Mouse (Mus musculus): ENCODE results near the gene Me1. TPM values are rescaled to one million over a fixed set of nuclear protein-coding genes. Genes with fewer than 3 reads are reported as not detected.
A peak's percentile ranks its signal among the peaks of the same experiment; 100 is the strongest.
"Not testable (repeated sequence)": the region's sequence is repeated elsewhere in the genome, so short reads cannot be mapped to it uniquely, and the experiment has no call there.

The Me1 gene
- total RNA-seq, 2 experiments from 2014 or later, result 62.2 to 67.6 TPM

DNA sequence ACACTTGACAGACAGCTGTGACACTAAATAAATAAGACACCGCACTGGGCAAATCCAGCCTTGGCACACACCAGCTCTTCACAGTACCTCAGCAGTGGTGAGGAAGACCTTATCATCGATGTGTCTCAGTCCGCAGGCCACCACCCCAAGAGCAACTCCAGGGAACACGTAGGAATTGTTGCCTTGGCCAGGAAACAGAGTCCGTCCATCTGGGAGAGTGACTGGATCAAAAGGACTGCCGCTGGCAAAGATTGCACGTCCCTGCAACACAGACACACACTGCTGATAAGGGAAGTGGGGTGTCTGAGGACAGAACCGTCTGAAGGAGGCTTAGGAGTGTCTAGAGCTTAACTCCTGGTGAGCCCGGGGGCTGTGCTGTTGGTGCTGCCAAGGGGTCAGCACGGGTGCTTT lies 101.4 kb downstream of the Me1 start:
- DNase-seq, result not testable (repeated sequence)

DNA sequence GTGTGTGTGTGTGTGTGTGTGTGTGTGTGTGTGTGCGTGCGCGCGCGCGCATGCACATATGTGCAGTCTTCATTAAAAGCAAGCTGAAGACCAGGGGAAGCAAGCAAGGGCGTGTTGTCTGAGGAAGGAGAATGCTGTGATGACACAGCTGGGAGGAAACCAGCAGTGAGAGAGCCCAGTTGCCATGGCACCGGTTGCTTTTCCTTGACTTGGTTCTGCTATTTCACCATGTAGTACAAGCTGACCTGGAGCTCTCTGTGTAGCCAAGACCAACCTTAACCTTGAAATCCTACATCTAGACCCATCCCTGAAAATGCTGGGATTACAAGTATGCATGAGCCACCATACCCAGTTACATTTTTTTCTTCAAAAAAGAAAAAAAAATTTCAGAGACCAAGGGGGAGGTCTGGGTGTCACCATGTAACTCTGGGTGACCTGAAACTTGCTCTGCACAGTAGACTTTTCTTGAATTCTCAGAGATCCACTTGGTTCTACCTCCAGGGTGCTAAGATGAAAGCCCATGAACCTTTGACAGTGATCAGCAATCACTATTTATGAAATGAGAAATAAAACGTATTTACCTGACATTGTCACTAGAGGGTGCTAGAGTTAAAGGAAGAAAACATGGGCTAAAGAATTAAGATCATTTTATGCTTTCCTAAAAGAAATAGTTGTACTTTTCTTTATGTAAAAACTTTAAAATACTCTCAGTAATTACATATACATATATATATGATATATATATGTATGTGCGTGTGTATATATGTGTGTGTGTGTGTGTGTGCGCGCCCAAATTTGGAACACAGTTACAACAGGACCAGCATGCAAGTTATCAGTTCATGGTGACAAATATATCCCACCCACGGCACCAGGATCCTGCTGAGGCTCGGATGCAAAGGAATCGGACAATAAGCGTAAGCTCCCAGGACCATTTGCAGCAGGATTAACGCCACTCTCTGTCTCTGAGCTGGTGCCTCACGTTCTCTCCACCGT lies 102.8 kb downstream of the Me1 start:
- no peak for DNase-seq

DNA sequence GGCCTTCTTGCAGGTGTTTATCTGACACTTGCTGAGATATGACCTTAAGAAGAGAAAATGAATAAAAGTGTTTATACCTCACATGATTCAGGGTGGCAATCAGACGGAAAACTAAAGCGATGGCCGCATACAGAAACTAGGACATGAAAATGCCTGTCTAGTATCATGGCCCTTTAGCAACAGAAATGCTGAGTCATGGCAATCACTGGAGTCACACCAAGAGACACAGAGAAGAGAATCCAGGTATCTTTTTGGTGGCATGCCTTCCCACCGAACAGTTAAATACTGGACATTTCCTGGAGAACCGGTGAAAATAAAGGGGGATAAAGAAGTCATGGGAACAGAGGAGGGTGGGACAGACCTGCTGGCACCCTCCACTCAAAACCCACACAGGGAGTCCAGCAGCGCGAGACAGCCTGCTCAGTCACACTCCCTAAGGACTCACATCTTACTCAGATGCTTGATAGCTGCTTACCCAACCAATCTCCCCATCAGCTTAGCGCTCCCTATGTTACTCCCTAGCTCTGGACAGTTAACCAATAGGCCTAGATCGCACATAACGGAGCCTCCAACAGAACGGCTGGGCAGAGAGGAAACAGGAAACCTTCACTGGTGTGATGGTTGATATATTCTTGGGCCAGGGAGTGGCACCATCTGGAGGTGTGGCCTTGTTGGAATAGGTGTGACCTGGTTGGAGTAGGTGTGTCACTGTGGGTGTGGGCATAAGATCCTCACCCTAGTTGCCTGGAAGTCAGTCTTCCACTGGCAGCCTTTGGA lies 108.5 kb downstream of the Me1 start:
- no peak for DNase-seq

DNA sequence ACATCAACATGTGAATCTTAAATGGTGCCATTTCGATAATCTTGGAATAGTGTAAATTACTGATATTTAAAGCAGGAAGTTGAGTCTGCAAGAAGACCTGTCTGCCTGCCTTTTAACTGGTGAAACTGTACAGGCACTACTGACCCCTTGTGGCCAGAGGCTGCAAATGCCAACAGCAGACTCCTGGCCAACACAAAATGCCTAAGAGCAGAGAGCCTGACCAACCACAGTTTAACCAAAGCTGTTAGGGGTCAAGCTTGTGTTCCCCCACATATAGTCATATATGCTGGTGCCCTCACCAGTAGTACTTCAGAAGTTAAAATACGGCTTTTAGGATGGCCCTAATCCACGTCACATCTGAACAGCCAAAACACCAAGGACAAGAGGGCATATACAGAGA lies 112.0 kb downstream of the Me1 start:
- peak; percentile 44 to 56 for DNase-seq

DNA sequence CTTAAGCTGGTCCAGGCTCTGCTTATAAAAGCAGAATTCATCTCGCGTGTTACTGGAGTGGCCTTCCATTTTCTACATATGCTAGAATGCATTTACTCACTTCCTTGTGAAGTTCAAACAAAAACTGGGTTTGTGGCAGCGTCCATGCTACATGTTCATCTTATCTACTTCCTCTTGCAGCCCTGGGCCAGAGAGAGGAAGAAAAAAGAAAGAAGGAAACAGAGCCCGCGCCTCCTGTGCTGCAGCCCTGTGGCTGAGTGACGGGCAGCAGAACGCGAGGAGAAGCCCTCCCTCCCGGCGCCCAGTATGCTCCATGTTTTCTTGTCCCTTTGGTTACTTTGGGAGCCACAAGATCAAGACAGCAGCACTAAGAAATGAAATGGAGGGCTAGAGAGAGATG lies 116.1 kb downstream of the Me1 start:
- DNase-seq, result no peak

DNA sequence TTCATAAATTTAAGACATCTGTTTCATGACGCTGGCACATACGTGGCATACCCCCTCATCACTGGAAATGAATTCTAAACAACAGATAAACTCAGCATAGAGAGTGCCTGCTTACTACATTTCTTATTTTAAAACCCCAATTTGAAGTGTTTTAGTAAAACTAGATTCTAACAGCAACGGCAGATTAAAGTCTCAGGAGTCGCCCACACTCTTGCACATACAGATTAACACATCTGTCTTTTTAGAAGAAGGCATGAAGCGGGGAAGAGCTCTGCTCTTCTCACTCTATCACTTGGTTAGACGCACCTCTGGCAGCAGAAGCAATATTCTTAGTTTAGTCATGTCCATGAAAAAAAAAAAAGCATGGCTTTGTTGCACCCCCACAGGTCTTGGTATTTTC lies 120.6 kb downstream of the Me1 start:
- no peak for DNase-seq

DNA sequence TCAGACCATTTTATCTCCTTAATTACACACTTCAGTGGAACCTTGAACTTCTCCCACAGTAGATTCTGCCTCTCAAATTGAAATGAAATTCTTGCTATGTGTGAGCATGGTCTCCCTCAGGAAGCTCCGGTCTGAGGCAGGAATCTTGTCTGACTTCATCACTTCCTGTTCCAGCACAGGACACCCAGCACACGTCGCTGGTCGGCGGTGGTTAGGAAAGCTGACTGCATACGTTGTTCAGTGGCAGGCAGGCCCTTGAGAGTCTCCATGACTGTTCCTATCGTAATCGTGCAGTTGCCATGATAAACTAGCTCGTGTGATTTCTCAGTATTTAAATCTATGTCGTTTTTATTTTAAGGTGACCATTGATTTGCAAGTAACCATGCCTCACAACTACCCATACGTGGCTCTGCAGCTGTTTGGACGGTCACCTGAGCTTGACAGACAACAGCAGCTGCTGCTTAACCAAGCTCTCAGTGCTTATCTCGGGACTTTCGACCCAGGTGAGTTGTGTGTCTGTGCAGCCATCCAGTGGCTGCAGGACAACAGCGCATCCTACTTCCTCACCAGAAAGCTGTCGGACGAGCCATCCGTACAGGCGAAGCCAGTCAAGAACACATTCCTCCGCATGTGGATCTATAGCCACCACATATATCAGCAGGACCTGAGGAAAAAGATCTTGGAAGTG lies 122.0 kb downstream of the Me1 start:
- DNase-seq, result no peak

DNA sequence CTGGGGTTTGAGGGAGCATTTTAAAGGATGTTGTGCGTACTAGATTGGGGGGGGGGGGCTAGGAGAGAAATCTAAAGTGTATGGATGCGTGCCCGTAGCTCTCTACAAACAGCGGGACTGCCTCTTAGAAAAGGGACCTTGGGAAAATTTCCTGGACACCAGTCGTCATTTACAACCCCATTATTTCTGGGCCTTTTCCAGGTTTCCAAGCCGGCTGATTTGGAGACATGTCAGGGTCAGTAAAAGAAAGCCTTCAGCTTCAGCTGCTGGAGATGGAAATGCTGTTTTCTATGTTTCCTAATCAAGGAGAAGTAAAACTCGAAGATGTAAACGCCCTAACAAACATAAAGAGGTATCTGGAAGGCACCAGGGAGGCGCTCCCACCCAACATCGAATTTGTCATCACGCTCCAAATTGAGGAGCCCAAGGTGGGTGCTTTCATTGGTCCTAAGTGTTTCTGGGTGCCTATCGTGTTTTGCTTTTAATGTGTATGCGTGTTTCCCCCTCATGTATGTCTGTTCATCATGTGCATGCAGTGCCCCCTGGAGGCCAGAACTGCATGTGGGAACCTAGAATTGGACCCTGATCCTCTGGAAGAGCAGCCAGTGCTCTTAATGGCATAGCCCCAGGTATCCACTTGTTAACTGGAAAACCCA lies 123.0 kb downstream of the Me1 start:
- peak; percentile 72 to 74 for DNase-seq

DNA sequence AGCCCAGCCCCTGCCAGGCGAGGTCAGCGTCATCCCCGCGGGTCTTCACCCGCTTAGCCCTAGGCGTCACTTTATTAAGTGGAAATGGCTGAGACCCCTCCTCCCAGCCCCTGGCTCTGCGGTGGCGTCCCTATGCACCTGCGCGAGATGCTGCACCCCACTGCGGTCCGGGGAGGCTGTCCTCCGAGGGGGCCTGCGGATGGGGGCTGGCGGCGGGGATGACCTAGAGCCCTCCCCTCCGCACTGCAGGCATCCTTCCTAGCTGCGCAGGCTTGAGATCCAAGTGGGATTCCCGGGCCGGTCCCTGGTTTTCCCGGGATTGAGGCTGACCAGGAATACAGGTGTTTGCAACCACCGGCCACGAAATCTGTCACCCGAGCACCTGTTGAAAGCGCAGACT lies 123.6 kb downstream of the Me1 start:
- DNase-seq, result no peak

DNA sequence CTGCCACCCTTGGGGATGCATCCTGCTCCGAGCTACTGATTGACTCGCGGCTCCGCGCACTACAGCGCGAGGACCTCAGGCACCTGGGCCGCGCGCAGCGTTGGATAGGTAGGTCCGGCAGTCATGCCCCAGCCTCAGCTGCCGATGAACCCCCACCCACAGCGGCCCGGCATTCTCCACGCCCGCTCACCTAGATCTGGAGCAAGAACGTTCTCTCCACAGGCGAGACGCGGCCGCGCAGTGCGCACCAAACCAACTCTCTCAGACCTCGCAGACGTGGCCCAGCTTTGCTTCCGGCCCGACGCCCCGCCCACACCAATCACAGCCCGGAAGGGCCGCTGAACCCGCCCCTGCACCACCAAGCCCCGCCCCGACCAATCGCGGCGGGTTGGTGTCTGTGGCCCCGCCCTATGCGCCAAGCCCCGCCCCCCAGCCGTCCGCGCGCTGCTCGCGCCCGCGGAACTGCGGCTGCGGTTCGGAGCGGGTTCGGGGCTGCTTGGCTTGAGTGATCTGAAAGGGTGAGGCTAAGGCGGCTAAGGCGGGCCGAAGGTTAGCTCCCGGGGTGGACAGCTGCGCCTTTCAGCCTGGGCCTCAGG lies 124.1 kb downstream of the Me1 start, which contains the start of the genes Pgm3 and Rwdd2a:
Gene Pgm3, minus strand, starts transcription at position 303 of the 596 bp plus-strand sequence.
Gene Rwdd2a, plus strand, starts transcription at position 452 of the 596 bp plus-strand sequence.
- DNase-seq, result peak; percentile 96

DNA sequence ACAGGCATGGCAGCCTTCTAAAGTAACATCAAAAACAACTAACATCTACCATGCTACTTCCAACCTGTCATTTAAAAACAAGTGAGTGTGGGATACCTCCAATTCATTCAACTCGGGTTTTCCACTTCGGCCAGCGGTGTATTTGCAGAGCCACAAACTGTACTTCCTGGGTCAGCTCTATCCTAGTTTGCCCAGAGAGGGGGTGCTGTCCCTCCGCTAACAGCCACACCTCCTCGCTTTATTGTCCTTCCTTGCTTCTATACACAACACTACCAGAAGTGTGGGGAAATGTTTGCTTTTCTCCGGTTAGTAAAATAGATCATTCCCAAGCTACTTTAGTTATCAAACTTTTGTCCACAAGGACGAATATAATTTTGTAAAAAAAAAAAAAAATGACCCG lies 124.8 kb downstream of the Me1 start:
- DNase-seq, result no peak

DNA sequence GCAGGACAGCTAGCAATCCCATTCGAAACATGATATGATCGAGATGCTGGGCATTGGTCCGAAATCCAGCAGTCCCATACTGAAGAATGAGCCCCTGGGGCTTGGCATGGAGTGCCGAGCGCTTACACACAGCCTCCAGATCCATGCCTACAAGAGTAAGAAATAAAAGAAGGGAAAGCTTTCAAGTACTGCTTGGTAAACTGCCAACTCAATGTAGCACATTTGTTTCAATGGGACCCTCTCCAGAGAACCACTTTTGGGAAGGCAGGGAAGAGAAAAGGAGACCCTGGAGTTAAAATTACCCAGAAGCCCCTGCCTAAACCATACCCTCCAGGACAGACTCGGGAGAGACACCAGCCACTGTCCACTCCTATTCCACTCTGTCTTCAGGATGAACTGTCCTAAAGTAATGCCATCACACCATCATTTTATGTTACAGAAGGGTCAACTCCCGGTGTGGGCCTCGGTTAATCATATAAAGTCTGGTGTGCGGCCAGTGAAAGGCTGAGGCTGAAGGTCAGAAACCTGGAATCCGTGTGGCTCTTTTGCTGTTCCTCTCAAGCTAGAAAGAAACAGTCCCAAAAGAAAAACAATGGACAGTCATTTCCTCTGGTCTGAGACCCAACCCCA lies 125.4 kb downstream of the Me1 start:
- DNase-seq, result no peak

DNA sequence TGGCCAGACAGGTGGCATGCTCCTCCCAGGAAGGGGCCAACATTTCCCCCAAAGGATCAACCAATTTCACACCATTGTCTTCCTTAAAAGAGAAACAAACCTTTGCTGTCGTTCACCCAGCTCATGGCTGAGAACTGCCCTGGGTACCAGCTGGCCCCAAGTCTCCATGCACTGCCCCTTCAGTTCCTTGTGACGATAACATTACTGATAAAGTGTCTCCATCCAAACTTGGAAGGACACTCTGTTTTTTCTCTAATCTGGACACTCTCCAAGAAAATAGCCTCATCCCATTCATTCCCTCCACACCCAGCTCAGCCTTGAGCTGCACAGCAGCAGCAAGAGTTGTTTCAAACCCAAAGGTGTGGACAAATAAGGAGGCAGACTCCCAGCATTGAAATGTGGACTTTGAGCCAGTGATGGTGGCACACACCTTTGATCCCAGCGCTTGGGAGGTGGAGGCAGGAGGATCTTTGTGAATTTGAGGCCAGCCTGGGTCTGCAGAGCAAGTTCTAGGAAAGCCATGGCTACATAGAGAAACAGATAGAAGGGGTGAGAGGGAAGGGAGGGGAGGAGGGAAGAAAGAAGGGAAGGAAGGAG lies 126.3 kb downstream of the Me1 start:
- no peak for DNase-seq

DNA sequence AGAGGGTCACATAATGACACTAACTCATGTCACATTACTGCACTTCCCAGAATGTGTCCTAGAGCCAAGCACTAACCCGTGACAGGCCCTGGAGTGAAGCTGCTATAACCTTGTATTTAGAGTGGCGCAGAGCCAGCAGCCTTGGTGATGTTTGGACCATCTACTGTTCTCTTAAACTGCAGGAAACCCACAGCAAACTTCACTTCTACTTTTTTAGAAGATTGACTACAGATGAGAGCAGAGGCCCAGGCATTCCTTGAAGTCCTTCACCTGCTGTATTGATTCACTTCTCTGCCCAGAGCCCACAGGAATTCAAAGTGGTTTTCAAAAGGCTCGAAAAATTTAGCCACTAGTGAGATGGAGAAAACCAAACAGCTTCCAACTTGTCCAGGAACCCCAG lies 135.2 kb downstream of the Me1 start:
- DNase-seq, result no peak

DNA sequence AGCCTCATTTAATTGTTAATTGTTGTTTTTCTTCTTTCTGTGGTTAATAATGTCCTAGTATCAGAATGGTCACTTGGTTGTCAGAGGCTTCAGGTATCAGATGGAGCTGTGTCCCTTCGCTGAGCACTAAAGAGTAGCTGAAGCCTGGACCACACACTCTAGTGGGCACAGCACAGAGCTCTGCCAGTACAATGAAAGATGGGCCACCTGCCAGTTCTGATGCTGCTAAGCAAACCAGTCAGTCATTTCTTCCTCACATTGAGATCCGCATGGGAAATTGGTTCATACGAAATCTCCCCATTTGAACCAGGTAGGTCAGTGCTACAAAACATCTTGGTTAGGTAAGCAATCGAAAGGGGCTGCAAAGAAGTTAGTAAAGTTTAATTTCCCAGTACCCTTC lies 141.1 kb downstream of the Me1 start:
- no peak for DNase-seq

DNA sequence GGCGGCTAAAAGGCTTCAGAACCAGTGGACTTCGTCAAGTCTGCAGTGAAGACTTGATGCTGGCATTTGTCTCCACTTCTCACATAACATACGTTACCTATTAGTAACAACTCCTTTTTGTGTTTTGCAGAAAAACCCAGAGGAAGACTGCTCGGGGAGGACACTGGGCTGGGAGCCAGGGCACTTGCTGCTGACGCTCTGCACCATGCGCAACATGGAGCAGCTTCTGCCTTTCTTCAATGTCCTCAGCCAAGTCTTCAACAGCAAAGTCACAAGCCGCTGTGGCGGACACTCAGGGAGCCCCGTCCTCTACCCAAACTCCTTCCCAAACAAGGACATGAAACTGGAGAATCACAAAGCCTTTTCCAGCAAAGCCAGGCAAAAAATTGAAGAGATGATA lies 141.9 kb downstream of the Me1 start:
- no peak for DNase-seq

DNA sequence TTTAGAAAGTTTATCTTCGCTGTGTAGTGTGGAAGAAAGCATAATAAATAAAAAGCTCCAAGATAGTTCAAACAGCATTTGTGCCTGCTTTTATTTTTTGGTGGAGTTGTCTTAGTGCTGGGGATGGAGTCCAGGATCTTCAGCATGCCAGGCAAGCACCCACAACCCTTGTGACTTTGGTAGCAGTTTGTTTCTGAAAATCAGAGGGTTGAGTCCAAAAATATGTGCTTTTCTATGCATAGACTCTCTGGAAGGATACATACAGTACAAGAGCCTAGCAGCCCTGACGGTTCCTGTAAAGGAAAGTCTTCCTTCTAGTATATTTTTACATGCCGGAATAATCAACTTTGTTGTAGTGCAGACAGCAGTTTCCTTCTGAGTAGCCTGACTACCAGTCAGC lies 145.0 kb downstream of the Me1 start:
- DNase-seq, result no peak

DNA sequence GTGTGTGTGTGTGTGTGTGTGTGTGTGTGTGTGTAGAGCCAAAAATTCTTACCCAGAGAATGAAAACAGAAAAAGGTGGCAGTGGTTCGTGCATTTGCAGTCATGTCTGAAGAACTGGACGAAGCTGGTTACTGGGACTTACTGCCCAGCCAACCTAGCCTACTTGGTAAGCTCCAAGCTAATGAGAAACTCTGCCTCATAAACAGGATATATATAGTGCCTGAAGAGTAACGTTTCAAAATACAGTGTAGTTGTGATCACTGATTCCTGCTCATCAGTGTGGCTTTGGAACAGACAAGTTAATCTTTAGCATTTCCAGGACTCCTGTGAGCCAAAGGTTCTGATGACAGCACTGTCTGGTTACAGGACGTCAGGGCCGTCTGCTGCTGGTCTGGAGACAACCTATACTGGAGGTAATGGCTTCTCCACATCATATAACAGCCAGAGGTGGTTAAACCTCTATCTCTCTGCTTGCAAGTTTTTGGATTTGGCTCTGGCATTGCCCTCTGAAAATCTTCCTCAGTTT lies 146.1 kb downstream of the Me1 start:
- no peak for DNase-seq

DNA sequence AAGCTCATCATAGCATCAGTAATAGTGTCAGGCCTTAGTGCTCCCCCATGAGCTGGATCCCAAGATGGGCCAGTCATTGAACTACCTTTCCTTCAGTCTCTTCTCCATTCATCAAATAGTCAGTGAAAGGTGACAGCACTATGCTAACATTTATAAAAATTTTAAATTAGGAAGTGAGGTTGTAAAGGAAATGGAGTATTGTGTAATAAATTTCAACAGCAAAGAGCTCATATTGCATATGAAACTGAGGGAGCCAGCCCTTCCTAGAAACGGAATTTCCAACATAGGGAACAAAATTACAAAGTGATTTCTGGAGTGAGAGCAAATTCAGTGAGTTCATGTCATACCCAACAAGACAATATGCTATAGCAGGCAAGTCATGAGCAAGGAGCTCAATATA lies 151.2 kb downstream of the Me1 start:
- no peak for DNase-seq

DNA sequence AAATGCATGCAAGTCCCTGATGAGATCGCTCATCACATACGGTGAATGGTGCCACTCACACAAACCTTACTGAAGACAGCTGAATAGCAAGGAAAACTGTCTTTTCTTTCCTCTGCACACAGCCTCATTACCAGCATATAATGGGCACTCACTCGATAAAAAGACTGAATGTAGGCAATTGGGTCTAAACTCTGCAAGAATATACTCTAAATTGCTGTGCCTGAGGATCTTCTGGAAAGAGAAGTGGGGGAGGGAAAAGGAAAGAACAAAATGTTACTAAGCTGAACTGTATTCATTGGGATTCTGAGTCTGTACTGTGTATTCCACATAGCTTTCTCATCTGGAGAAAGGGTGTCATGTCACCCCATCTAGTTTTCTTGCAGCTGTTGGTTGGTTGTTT lies 152.3 kb downstream of the Me1 start:
- no peak for DNase-seq

DNA sequence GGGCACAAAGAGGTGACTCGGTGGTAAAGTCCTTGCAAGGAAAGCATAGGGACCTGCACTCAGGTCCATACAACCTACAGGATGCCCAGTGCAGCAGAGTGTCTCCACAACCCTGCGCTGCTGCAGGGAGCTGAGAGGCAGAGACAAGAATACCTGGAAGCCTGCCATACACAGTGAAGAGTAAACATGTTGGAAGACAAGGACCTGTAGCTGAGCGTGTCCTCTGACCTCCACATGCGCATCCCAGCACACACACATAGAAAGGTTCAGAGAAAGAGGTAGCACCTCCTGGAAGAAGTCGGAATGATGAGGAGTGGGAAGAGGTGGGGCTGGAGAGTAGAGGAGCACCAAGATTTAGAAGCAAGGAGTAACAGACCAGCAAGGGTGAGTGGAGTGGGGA lies 161.7 kb downstream of the Me1 start:
- DNase-seq, result no peak
